Mouse (Mus musculus) small intestine, adult 2 months (tissue): ENCODE measurements at regions not wholly inside any gene's neighbourhood (a gene's known extent, or its start where the extent isn't known, plus 50 kb on each side); places are given as distances from the start of the nearest gene placed in this dataset.

Experiments used
- CTCF ChIP-seq: fragments of 200-500 bp; IDR thresholded peaks from 2 replicates; pipeline ENCODE4 v1.5.1; 2012; ENCODE audit warnings: low read depth, mild to moderate bottlenecking, control low read depth, inconsistent platforms, low read length, moderate library complexity, mixed read lengths; ENCODE audit not compliant: insufficient replicate concordance, insufficient read length; ENCODE audit errors: extremely low read depth
- POLR2A ChIP-seq: fragments of 200-500 bp; IDR thresholded peaks from 2 replicates; pipeline ENCODE4 v1.6.1; 2012; ENCODE audit warnings: low read depth, mild to moderate bottlenecking, control low read depth, inconsistent platforms, low read length, moderate library complexity

DNA sequence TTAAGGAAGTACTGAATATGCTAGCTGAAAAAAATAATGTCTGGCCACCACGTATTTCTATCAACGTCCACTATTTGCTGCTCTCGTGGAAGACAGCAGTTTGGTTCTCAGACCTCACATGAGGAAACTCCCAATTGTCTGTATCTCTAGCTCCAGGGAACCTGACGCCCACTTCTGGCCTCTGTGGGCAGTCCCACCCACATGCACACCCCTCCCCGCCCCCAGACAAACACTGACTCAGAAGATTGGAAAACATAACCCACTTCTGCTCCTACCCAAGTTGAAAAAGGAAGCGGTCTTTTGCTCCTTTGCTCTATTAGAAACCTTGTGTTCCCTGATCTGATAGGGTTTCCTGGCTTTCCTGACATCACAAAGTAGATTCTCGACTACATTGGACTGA lies 99.9 kb upstream of the Ccdc54 start:
- TF ChIP-seq CTCF, result no peak
- TF ChIP-seq POLR2A, result no peak
